Mouse (Mus musculus): ENCODE results near the gene Zfp712. TPM values are rescaled to one million over a fixed set of nuclear protein-coding genes. Genes with fewer than 3 reads are reported as not detected.

Gene Zfp712
- polyA plus RNA-seq, 1 experiment from 2014 or later: 5.6 TPM

DNA sequence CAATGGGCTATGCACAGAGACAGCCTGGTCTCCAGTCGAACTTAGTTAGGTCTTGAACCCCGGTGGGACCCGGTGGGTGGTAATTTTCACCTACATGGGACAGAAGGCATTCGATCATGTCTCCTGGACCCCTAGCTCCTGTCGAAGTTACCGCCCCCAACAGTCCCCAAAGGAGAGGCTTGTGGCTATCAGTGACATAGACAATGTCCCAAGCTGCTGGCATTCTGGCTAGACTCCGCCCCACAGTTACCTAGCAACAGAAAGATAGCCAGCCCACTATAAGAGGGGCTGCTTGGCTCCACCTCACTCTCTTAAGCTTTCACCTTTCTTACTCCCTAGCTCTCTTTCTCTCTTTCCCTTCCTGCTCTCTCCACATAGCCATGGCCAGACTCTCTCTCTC is 1.5 kb upstream of the Zfp712 start:
- no peak overlapping the region for H3K27ac ChIP-seq
- H3K4me2 ChIP-seq: no peak overlapping the region
- no peaks in the 10 kb centered on the region for H3K27me3 ChIP-seq
- ATAC-seq: no peak
- H3K4me1 ChIP-seq: peaks cover 7% of the 10 kb centered on the region
- H3K9me3 ChIP-seq (replicated peaks): peaks cover 14% of the 10 kb centered on the region; the same call in 1 of the 2 replicates
- H3K36me3 ChIP-seq (ENCODE audit: poor library complexity, severe bottlenecking): peaks cover 10% of the 10 kb centered on the region
- 69% methylated on average over 7 of the region's 7 CpGs for WGBS
- H3K4me3 ChIP-seq: no peak overlapping the region
- H3K9ac ChIP-seq: no peak overlapping the region

DNA sequence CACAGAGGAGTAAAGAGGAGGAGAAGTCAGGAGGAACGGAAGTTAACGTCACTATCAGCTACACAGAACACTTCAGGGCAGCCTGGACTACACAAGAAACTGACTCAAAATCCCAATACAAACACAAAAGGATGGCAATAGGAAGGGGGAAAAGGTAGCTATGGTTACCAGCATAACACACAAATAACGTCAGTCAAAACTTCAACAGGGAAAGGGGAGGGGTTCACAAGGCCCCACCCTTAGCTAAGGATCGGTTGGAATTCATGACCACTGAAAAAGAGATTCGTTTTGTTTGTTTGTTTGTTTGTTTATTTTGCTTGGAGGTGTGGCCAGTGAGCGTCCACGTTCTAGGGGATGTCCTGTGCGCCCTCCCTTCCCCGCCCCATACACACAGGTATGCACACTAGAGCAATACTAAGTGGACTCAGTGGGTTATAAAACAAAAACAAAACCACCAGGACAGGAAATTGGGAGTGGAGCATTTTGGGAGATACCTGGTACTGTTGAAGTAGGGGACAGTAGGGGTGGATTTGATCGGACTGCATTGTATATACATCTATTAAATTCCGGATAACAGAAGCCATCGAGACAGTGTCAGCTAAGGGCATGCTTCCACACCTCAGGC is 697 bp downstream of the Zfp712 start:
- Histone ChIP-seq H3K4me2 (peak overlapping the region; percentile 76), H3K4me3 (peak overlapping the region; percentile 75), H3K9ac (peak overlapping the region; percentile 84), H3K27me3 (no peaks in the 10 kb centered on the region), H3K4me1 (peaks cover 7% of the 10 kb centered on the region), H3K9me3 (replicated peaks) (peaks cover 12% of the 10 kb centered on the region), H3K27ac (peak overlapping the region; percentile 65), H3K36me3 (ENCODE audit: poor library complexity, severe bottlenecking) (no peaks in the 10 kb centered on the region)
- ATAC-seq: peak; percentile 54
- WGBS: 4% methylated on average over 12 of the region's 12 CpGs

Other genes starting within 250 kb of the Zfp712 start
- 1.5 and 2.2 TPM in 2 replicates for gene Gm10767, start 156.3 kb downstream of the Zfp712 start, polyA plus RNA-seq (2015; fragmentation: Nextera tagmentation; extraction: Ambion mirVana)
- 9.0 TPM in 2 replicates for gene Zfp708, start 36.8 kb upstream of the Zfp712 start, polyA plus RNA-seq (2015; fragmentation: Nextera tagmentation; extraction: Ambion mirVana)
- gene Gm28557, start 47.4 kb upstream of the Zfp712 start, polyA plus RNA-seq (2015; fragmentation: Nextera tagmentation; extraction: Ambion mirVana): 2.3 TPM in 2 replicates
- gene Rslcan18, start 55.1 kb upstream of the Zfp712 start, polyA plus RNA-seq (2015; fragmentation: Nextera tagmentation; extraction: Ambion mirVana): 0.10 TPM in 1 of 2 replicates, not detected in the other
- gene Zfp759, start 60.5 kb upstream of the Zfp712 start, polyA plus RNA-seq (2015; fragmentation: Nextera tagmentation; extraction: Ambion mirVana): 2.6 and 3.6 TPM in 2 replicates
- 5.0 and 6.4 TPM in 2 replicates for gene Rsl1, start 112.0 kb upstream of the Zfp712 start, polyA plus RNA-seq (2015; fragmentation: Nextera tagmentation; extraction: Ambion mirVana)
- gene Zfp455, start 133.3 kb upstream of the Zfp712 start, polyA plus RNA-seq (2015; fragmentation: Nextera tagmentation; extraction: Ambion mirVana): 2.8 and 3.6 TPM in 2 replicates
- gene Zfp458, start 217.3 kb upstream of the Zfp712 start, polyA plus RNA-seq (2015; fragmentation: Nextera tagmentation; extraction: Ambion mirVana): 3.2 and 3.7 TPM in 2 replicates
- gene Zfp457, start 245.3 kb upstream of the Zfp712 start, polyA plus RNA-seq (2015; fragmentation: Nextera tagmentation; extraction: Ambion mirVana): 0.87 and 1.00 TPM in 2 replicates

Data from forebrain, embryonic 13.5 days (tissue).